Mouse (Mus musculus) kidney, adult 2 months (tissue): ENCODE measurements around the gene A830005F24Rik.

ENCODE experiments used
- CTCF ChIP-seq: fragments of 200-500 bp; conservative IDR thresholded peaks from 2 replicates; pipeline ENCODE4 v1.5.1; 2011; ENCODE audit warnings: low read depth, mild to moderate bottlenecking, control low read depth, low read length, moderate library complexity, mixed read lengths; ENCODE audit not compliant: insufficient read depth, insufficient read length
- POLR2A ChIP-seq: fragments of 200-500 bp; IDR thresholded peaks from one replicate; pipeline ENCODE4 v1.6.1; 2011; ENCODE audit warnings: low read depth, low read length, control low read depth

- TF ChIP-seq POLR2A: no peak
- TF ChIP-seq CTCF: peak; percentile 82
These were observed 49.2 kb upstream of the A830005F24Rik start for GRCm38 (mm10) chr13:48464170-48464569.
